Mouse (Mus musculus): ENCODE data around the gene Rbms1. TPM values are rescaled to one million over a fixed set of nuclear protein-coding genes. Genes with fewer than 3 reads are reported as not detected.
A peak's percentile ranks its signal among the peaks of the same experiment; 100 is the strongest.

The Rbms1 gene
- polyA plus RNA-seq (2012; rRNA removed): 15.9 and 16.0 TPM in 2 replicates

DNA sequence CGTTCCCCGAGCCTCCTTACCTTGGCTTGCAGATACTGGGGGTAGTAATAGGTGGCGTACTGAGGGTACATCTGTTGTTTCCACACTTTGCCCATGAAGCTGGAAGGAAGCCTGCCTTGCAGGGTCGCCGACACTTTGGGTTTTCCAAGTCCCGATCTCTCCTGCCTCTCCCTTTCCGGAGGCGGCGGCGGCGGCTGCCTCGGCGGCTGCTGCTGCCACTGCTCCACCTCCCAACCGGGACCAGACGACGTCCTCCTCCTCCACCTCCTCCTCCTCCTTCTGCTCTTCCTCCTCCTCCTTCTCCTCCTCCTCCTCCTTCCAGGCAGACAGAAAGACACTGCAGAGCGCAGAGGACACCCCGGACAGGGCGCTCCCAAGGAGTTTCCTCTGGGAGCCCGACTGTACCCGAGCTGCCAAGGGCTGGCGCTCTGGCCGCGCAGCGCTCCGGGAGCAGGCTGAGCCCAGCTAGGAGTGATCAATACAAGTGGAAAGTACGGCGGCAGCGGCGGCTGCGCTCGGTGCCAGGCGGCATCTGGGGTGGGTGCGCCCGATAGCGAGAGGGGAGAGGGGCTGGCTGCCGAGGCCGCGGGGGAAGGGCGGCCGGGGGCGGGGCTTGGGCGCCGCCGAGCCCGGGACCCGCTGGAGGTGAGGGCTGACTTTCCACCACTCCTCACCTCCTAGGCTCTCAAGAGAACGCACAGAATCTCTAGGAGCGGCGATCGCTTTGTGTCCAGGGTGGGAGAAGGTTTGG, at the start of gene Rbms1:
Gene Rbms1 (minus strand): TSS at position 522 of the 751 bp plus-strand sequence.
- DNase-seq (ENCODE audit: extremely low spot score in 1 of 2, low spot score in 1 of 2): peak; percentile 21 to 55

DNA sequence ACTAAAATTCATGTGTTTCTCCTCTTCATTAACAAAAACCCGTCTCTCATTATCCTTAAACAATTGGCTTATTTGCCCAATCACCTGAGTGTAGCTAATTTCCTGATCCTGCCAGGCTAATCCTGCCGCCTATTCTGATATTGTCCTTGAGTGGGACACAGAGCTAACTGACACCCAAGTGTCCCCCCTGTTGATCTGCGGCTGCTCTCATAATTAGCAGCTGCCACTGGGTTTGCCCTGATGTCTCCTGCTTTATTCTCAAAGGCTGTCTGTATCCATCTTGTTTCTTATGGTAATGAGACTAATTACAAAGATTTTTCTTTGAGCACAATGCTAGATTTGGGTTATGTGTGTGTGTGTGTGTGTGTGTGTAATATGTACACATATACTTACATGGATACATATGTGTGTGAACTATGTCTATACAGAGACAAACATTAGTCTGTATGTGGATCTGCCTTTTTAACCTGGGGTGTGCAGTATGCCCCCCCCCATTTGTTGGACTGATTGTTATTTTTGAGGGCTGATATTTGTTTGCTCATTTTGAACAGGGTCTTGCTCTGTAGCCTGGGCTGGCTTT, 49.3 kb upstream of the Rbms1 start:
- no peak for DNase-seq (ENCODE audit: extremely low spot score in 1 of 2, low spot score in 1 of 2)

DNA sequence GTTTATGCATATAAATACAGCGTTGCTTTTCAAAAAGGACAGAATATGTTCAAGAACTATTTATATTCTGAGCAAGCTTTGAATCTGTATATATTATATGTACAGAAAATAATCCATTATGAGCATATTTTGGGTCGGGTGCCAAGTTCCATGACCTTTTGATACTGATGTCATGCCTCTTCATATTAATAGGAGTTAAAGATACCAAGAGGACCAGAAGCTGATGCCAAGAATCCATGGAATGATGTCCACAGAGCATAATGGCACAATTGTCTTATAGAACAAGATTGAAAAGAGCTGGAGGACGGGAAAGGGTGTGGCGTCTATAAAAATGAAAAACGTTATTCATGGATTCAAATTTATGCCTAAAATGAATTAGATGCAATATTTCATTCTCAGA, 23.3 kb upstream of the Rbms1 start:
- no peak for DNase-seq (ENCODE audit: extremely low spot score in 1 of 2, low spot score in 1 of 2)

DNA sequence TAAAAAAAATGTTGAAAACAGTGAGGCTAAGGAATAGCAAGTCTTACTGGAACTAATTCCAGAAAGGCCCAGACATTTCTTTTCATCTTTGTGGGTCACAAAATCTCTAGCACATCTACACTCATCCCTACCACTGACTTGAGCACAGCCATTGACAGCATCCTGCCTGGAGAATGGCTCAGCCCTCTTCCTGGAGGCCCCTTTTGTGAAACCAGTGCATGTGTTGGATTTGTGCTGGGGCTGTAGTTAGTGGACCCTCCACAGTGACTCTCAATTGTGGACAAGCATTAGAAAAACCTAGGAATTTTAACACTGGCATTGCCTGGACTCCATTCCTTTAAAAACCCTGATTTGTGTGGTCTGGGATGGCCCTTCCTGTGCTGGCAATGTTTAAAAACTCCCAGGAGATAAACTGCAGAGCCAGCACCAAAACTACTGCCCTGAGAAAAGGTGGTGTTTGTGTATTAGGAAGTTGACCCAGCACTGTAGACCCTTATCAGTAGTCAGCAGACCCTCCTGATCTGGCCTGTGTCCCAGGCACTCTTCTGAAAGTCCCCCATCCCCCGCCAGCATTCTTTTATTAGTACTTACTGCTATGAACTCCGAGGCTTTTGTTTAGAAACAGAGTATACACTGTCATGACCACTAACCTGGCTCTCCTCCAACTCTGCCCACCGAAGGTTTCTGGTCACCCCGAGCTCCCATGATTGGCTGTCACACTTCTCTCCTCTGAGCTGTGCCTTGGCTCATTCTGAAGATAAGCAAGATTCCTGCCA, 15.7 kb upstream of the Rbms1 start:
- no peak for DNase-seq (ENCODE audit: extremely low spot score in 1 of 2, low spot score in 1 of 2)

DNA sequence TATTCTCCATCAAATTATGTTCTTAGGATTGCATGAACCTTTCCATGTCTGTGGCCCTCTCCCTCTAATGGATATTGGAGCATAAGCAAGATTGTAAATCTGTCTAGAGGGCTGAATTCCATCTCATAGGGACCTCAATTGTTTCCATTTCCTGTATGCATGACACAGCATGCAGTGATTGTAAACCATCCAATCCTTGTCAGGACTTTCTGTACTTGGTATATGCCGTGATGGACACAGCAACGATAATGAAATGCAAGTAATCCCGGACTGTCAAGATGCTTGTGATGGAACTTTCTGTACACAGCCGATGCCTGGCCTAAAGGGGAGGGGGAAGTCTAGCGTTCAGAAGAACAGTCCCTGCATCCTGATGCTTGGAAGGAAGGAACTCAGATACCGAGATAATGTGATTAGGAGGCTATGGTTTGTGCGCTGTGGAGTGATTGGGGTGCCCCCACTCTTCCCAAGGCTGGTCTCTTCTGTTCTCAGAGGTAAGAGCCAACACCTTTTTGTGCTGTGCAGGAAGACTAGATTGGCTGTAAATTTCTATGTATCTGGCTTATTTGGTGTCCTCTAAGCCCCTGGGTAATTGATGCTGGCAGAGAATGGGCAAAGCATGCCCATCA, 9.3 kb upstream of the Rbms1 start:
- DNase-seq (ENCODE audit: extremely low spot score in 1 of 2, low spot score in 1 of 2): no peak

DNA sequence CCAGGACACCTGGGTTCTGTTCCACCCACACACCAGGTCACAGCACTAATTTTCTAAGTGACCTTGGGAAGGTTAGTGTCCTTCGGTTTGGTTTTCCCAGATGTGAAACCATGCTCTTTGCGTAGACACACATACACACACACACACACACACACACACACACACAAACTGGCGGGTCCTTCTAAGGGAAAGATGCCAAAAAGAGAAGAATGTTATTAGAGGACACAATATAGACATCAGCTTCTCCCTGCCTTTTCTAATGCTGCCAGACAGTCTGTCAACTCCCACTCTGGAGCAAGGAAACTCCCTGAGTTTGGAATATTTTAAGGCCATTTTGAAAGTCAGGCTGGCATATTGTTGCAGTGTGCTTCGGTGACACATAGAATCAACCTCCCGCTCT, 624 bp upstream of the Rbms1 start:
- peak in 1 of 2 experiments; percentile 39 for DNase-seq (ENCODE audit: extremely low spot score in 1 of 2, low spot score in 1 of 2)

DNA sequence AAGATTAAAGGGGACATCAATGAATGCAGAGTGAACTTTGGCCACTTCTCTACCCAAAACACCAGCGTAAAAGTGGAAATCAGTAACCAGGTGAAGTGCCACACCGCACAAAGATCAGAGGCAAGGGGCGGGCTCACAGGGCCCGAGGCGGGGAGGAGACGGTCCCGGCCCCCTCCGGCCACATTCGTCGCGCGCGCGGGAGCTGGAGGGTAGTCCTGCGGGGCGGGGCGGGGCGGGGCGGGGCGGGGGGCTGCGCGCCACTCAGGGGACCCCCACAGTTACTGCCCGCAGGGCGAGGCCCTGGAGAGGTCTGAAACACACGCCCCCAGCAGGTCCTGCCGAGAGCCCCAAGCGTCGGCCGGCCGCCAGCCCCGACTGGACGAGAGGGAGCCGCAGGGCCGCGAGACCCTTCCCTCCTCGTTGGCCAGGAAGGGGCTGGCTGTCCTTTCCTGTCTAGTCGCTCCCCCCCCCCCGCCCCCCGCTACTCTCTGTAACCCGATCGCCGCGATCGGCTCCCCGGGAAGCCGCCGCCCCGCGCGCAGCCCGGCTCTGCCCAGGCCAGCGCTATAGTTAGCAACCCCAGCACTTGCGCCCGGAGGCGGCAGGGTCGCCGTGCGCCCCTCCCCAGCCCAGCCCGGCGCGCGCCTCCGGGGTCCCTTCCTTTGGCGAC, 856 bp downstream of the Rbms1 start:
- DNase-seq (ENCODE audit: extremely low spot score in 1 of 2, low spot score in 1 of 2): peak in 1 of 2 experiments; percentile 13

DNA sequence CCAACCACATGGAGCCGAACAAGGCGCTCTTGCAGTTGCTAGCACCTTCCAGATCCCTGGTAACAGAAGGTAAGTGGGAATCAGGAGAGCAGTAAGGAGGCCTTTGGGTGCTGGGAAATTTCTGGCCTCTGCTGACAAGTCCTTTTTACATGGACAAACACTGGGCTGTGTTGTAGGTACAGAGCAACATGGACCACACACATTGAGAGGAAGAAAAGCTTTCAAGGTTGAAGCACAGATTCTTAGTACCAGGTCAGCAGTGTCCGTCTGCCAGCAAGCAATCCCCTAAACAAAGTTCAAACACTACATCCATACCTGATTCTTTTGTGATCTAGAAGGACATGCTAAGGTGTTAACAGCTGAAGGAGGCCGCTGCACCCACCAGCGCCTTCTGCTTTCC, 1.7 kb downstream of the Rbms1 start:
- peak in 1 of 2 experiments; percentile 11 for DNase-seq (ENCODE audit: extremely low spot score in 1 of 2, low spot score in 1 of 2)

DNA sequence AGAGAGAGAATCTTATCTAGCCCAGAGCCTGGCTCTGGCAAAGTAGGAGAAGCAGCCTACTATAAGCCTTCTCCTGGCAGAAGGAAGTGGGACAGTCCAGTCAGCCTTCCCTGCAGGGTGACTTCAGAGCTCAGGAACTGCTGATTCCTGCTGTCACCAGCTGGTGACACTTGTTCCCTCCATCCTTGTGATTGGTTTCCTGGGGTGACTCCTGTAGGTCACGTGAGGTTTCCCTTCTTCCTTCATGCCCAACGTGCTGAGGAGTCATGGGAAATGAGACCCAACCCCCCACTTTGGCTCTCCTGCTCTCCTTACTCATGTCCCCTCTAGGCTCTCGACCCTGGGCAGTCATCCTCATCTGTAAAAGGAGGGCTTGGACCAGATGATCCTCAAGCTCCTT, 14.8 kb downstream of the Rbms1 start:
- no peak for DNase-seq (ENCODE audit: extremely low spot score in 1 of 2, low spot score in 1 of 2)

DNA sequence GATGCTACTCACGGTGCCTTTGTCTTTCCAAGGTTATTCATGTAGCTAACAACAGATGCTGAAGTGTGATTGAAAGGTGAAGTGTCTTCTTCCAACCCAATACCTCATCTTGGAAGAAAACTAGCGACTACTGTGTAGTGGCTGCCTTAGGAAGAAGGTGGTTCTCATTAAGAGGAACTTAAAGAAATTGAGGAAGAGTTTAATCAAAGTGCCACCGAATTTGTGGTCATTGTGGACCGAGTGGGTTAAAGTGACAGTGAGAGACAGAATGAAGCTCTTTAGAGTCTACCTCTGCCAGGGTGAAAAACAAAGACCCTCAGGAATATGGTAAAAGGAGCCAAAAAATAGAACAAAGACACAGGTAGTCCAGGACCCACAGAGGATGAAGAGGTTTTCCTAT, 15.2 kb downstream of the Rbms1 start:
- no peak for DNase-seq (ENCODE audit: extremely low spot score in 1 of 2, low spot score in 1 of 2)

DNA sequence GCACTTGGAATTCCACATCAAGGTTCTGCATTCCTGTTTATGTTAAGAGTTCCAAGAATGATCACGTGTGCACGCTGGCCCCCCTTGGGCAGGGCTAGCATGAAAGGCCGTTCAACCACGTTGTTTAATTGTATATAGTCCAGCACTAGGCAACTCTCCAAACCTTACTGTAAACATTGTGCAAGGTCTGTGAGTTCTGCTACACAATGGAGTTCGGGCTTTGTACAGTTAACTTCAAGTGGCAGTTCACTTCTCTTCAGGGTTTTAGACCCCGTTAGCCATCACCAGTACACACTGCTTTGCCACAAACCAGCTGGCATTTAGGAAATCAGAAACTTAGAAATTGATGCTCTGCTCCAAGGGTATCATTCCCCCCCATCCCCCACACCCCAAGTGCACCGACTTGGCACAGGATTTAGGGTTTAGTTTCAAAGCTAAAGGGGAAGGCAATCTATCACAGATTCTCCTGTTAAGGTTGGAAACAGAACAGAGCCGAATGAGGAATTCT, 22.5 kb downstream of the Rbms1 start:
- no peak for DNase-seq (ENCODE audit: extremely low spot score in 1 of 2, low spot score in 1 of 2)

DNA sequence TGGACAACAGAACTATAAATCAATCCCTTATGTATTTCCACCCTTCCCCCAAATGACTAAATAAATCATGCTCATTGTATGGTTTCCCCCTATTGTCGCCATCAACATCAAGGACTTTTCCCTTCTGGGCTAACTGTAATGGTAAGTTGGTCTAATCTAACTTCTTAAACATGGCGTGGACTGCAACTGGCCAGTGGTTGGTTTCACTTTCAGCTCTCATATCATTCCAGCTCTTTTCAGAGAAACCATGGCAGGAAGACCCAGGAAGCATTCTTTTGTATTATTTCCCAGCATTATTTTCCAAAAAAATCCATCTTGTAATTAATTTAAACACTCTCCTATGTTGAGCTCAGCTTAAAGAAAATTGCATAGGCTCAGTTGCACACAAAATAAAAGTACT, 23.0 kb downstream of the Rbms1 start:
- no peak for DNase-seq (ENCODE audit: extremely low spot score in 1 of 2, low spot score in 1 of 2)

DNA sequence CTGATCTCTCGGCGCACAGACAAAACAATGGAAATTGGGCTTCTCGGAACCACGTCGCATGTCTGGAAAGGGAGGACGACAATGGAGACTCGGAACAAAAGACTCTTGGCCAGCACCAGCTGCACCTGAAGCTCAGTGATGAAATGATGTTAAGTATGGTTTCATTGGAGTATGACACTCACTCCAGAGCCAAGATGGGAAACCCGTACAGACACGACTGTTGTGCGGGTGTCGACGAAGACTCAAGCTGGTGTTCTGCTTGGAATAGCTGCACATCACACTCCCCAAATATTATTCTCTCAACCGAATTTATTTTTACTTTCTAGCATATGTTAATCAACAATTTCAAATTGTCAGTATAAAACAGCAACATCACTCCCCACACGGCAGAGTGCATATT, 26.1 kb downstream of the Rbms1 start:
- DNase-seq (ENCODE audit: extremely low spot score in 1 of 2, low spot score in 1 of 2): no peak

DNA sequence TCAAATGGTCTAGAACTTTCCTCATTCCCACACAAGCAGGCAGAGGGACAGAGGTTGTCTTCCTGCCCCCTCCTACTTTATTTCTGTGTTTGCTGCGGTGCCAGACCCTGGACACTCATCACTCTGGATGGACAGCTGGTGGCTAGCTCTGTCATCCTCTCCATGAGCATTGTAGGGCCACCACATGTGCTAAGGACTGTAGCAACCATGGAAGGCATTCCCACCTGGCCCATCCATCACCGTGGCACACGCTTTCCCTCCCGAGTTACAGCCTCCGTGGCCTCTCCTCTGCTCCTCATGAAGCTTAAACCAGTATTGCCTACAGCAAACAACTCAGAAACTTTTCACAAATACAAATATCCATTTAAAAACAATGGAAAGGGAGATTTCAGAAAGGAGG, 34.0 kb downstream of the Rbms1 start:
- no peak for DNase-seq (ENCODE audit: extremely low spot score in 1 of 2, low spot score in 1 of 2)

DNA sequence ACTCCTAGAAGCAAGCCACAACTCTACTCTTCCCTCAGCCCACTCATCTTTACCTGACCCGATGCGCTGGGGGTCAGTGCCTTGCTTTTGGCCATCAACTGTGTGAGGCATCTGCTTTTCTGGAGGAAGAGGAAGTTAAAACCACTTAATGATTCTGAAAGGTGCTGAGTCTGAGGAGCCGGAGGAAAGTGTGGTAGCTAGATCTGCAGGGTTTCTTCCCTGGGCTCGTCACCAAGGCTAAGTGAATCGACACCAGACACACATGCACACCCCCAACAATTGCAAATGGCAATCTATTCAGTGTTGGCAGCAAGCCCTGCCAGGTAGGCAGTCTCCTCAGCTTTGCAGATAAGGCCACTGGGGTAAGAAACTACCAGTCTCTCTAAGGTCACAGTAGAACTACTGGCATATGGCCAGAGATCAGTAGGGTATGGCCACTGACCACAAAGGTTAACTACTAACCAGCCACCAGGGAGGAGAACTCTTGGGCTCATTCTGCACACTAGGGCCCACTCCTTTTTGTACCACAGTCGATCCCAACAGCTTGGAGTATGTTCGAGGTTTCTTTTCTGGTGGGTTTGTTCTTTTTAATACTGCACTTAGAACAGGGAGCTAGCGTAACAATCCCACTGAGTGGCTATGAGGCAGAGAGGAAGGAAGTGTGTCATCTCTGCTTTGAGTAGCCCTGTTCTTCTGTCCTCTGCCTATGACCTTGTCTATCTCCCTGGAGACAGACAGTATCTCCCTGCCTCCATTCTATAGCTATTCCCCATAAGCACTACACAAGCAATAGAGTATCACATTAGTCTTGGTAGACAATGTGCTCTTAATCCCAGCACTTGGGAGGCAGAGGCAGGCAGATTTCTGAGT, 34.9 kb downstream of the Rbms1 start:
- DNase-seq (ENCODE audit: extremely low spot score in 1 of 2, low spot score in 1 of 2): no peak

DNA sequence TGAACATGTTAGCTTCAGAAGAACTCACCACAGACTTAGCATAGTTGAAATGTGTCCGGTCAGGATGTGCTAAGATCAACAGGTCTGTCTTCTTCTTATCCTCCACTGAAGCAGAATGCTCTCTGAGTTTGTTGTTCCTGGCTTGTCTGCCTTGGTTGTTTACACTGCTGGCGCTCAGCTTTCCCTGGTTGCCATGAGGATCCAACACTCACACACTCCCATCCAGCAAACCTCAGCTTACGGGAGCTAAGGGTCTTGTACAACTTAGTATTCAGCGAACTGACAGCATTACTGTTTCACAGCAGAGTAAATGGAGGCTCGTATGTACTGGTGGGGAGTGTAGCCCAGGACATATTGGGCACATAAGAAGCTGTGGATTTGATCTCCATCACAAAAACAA, 37.9 kb downstream of the Rbms1 start:
- no peak for DNase-seq (ENCODE audit: extremely low spot score in 1 of 2, low spot score in 1 of 2)

DNA sequence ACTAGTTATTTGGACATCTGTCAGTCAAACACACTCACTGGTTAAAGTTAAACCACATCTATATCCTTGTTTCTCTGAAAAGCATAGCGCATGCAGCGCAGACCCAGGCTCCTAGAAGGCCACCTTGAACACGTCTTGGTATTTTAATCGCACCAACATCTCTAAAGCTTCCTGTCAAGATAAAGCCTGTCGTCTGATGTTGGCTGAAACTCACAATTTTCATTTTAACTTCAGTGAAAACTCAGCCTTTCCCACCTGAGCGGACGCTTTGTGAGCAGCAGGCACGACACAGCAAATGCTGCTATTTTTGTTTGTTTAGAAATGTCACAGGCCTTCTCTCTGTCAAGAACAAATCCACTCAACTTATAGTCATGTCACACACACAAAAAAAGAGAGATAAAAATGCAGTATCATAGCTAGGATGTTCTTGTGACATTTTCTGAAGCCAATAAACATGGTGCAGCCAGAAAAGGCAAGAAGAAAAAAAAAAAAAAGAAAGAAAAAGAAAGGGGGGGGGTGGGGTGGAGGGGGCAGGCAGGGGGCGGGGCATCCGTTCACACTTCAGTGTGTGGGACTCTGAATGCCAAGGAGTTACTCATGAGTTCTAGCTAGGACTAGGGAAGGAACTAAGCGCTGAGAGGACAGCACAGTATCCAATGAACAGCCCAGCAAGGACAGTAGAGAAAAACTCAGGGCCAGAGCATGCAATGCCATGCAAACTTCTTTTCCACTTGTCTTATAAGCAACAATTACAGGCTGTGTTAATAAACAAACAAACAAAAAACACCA, 39.0 kb downstream of the Rbms1 start:
- no peak for DNase-seq (ENCODE audit: extremely low spot score in 1 of 2, low spot score in 1 of 2)

DNA sequence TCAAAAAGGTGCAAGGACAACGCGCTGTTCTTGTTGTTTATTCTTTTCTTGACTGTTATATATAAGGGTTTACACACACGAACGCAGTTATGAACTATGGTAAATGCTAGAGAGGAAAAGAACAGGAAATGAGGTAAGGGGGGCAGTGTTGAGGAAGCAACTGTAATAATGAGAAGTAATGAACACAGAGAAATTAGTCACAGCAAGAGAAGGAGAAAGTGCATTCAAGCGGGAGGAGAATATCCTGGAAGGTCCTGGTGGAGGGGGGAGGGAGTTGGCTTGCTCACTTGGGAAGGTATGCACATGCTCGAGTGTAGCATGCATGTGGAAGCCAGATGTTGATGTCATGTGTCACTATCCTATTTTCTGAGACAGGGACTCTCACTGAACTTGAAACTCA, 39.9 kb downstream of the Rbms1 start:
- DNase-seq (ENCODE audit: extremely low spot score in 1 of 2, low spot score in 1 of 2): no peak

DNA sequence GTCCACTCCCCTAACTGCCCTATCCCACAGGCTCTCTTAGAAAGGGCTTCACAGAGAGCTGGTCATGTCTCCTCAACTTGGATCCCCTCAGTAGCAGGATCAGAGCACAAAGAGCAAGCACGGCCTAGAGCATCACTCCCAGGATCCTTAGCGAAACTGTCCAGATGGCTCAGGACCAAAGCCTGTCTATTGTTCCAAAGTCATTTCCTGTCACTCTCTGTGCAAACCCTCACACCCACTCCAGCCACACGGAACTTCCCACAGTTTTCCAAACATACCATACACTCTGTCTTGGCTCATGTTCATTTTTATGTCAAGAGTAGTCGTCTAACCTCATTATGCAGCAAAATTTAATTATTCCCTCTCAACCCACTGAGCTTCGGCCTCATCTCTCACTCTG, 40.6 kb downstream of the Rbms1 start:
- no peak for DNase-seq (ENCODE audit: extremely low spot score in 1 of 2, low spot score in 1 of 2)

All from frontal cortex, adult 2 months (tissue).